Mouse (Mus musculus) small intestine, adult 2 months (tissue): ENCODE measurements at regions not wholly inside any gene's neighbourhood (a gene's known extent, or its start where the extent isn't known, plus 50 kb on each side); places are given as distances from the start of the nearest gene placed in this dataset.

Experiments
- CTCF ChIP-seq: fragments of 200-500 bp; IDR thresholded peaks from 2 replicates; pipeline ENCODE4 v1.5.1; 2012; ENCODE audit warnings: low read depth, mild to moderate bottlenecking, control low read depth, inconsistent platforms, low read length, moderate library complexity, mixed read lengths; ENCODE audit not compliant: insufficient replicate concordance, insufficient read length; ENCODE audit errors: extremely low read depth
- POLR2A ChIP-seq: fragments of 200-500 bp; IDR thresholded peaks from 2 replicates; pipeline ENCODE4 v1.6.1; 2012; ENCODE audit warnings: low read depth, mild to moderate bottlenecking, control low read depth, inconsistent platforms, low read length, moderate library complexity

- TF ChIP-seq CTCF, result no peak
- no peak for TF ChIP-seq POLR2A
These were observed 95.5 kb upstream of the Tex13c2 start for GRCm38 (mm10) chrX:42393836-42394556.
